Mouse (Mus musculus) brain, embryonic 14.5 days (tissue): ENCODE data around the gene Ell. TPM values are rescaled to one million over a fixed set of nuclear protein-coding genes. Genes with fewer than 3 reads are reported as not detected.

Experiments
- DNase-seq: peaks from one replicate; pipeline ENCODE4 v3.0.0-alpha.2; 2011; ENCODE audit warnings: low read depth
- CTCF ChIP-seq: fragments of 200-500 bp; IDR thresholded peaks from 2 replicates; pipeline ENCODE4 v1.5.1; 2012; ENCODE audit warnings: inconsistent platforms, mild to moderate bottlenecking, moderate library complexity, borderline replicate concordance; ENCODE audit not compliant: insufficient read depth, insufficient read length; ENCODE audit errors: extremely low read depth
- POLR2A ChIP-seq: fragments of 200-500 bp; IDR thresholded peaks from 2 replicates; pipeline ENCODE4 v1.6.1; 2012; ENCODE audit warnings: mild to moderate bottlenecking, inconsistent platforms, borderline replicate concordance; ENCODE audit not compliant: poor library complexity, insufficient read depth, insufficient read length, severe bottlenecking; ENCODE audit errors: extremely low read depth
- polyA plus RNA-seq: library from polyadenylated mRNA; depleted of rRNA; stranded (reverse); fragments of >200 nt; gene quantifications from 2 replicates; pipeline ENCODE4 v1.2.3, GENCODE M21; 2012; rRNA removed

Ell gene
- polyA plus RNA-seq, 1 experiment = 26.6 TPM

GRCm38 (mm10) chr8:70622220-70622619, 83.0 kb downstream of the Ell start:
- TF ChIP-seq CTCF = no peak
- no peak for TF ChIP-seq POLR2A
- DNase-seq = no peak

- DNase-seq = peak; percentile 47
- no peak for TF ChIP-seq POLR2A
- TF ChIP-seq CTCF = peak; percentile 52; the same call in 1 of the 2 replicates
Measured at GRCm38 (mm10) chr8:70625104-70625503, 85.8 kb downstream of the Ell start.

GRCm38 (mm10) chr8:70627041-70627440, 87.8 kb downstream of the Ell start:
- no peak for DNase-seq
- TF ChIP-seq POLR2A (no peak), CTCF (no peak)

- peak; percentile 31 for DNase-seq
- TF ChIP-seq CTCF = no peak
- TF ChIP-seq POLR2A = no peak
Measured at GRCm38 (mm10) chr8:70628986-70629490, 89.8 kb downstream of the Ell start.

- peak; percentile 100 for TF ChIP-seq CTCF
- 0 out of 2 replicates have a peak, but pooled peaks have one; percentile 6 for TF ChIP-seq POLR2A
- DNase-seq = peak; percentile 96
Measured at GRCm38 (mm10) chr8:70629574-70630531, 90.6 kb downstream of the Ell start.

GRCm38 (mm10) chr8:70630532-70631381, 91.5 kb downstream of the Ell start:
- DNase-seq = peak; percentile 50
- no peak for TF ChIP-seq CTCF
- TF ChIP-seq POLR2A = no peak

- TF ChIP-seq POLR2A (no peak), CTCF (no peak)
- DNase-seq = no peak
Measured at GRCm38 (mm10) chr8:70631436-70631835, 92.2 kb downstream of the Ell start.

- TF ChIP-seq CTCF (no peak), POLR2A (no peak)
Measured at GRCm38 (mm10) chr8:70632346-70632892, 93.2 kb downstream of the Ell start, which contains the start of gene Gdf15. Gene Gdf15, minus strand, starts transcription at chr8:70632456.

GRCm38 (mm10) chr8:70634066-70634465, 94.8 kb downstream of the Ell start:
- TF ChIP-seq CTCF (no peak), POLR2A (no peak)
- peak; percentile 42 for DNase-seq

More at GRCm38 (mm10) chr8:70632346-70632892, 93.2 kb downstream of the Ell start, which contains the start of gene Gdf15:
- no peak for DNase-seq

GRCm38 (mm10) chr8:70635527-70635926, 96.3 kb downstream of the Ell start:
- TF ChIP-seq POLR2A (no peak), CTCF (no peak)
- DNase-seq = no peak

- no peak for DNase-seq
- TF ChIP-seq CTCF (no peak), POLR2A (no peak)
Measured at GRCm38 (mm10) chr8:70636838-70637237, 97.6 kb downstream of the Ell start.

GRCm38 (mm10) chr8:70638752-70639151, 99.5 kb downstream of the Ell start:
- TF ChIP-seq POLR2A (no peak), CTCF (no peak)
- DNase-seq = no peak

Other genes with a start within 250 kb of the Ell start
- 61.3 and 66.2 TPM in 2 replicates for gene Ddx49, start 237.0 kb upstream of the Ell start, polyA plus RNA-seq
- 263 and 350 TPM in 2 replicates for gene Cope, start 236.9 kb upstream of the Ell start, polyA plus RNA-seq
- 34.1 and 45.1 TPM in 2 replicates for gene Cers1, start 223.7 kb upstream of the Ell start, polyA plus RNA-seq
- 10.2 and 12.5 TPM in 2 replicates for gene Gdf1, start 209.6 kb upstream of the Ell start, polyA plus RNA-seq
- gene Upf1, start 186.2 kb upstream of the Ell start, polyA plus RNA-seq = 20.5 and 40.3 TPM in 2 replicates
- gene Comp, start 165.9 kb upstream of the Ell start, polyA plus RNA-seq = 0.12 and 0.64 TPM in 2 replicates
- 49.7 and 77.0 TPM in 2 replicates for gene Crtc1, start 99.9 kb upstream of the Ell start, polyA plus RNA-seq
- 46.7 and 50.6 TPM in 2 replicates for gene Klhl26, start 62.5 kb upstream of the Ell start, polyA plus RNA-seq
- 64.8 and 68.6 TPM in 2 replicates for gene Tmem59l, start 52.1 kb upstream of the Ell start, polyA plus RNA-seq
- 1.4 and 2.5 TPM in 2 replicates for gene Crlf1, start 46.3 kb upstream of the Ell start, polyA plus RNA-seq
- 175 and 234 TPM in 2 replicates for gene Rex1bd, start 32.7 kb upstream of the Ell start, polyA plus RNA-seq
- gene Uba52, start 28.7 kb upstream of the Ell start, polyA plus RNA-seq = 1,073 and 1,241 TPM in 2 replicates
- gene Fkbp8, start 11.7 kb upstream of the Ell start, polyA plus RNA-seq = 485 and 597 TPM in 2 replicates
- 44.5 and 52.0 TPM in 2 replicates for gene Kxd1, start 11.5 kb upstream of the Ell start, polyA plus RNA-seq
- 165 and 231 TPM in 2 replicates for gene Isyna1, start 54.9 kb downstream of the Ell start, polyA plus RNA-seq
- 202 and 236 TPM in 2 replicates for gene Ssbp4, start 69.4 kb downstream of the Ell start, polyA plus RNA-seq
- gene Lrrc25, start 76.7 kb downstream of the Ell start, polyA plus RNA-seq = 1.4 TPM in 2 replicates
- gene Gdf15, start 93.0 kb downstream of the Ell start, polyA plus RNA-seq = 0.23 and 0.26 TPM in 2 replicates
- gene Pgpep1, start 120.9 kb downstream of the Ell start, polyA plus RNA-seq = 80.8 and 83.7 TPM in 2 replicates
- gene Lsm4, start 133.8 kb downstream of the Ell start, polyA plus RNA-seq = 159 and 208 TPM in 2 replicates
- gene Jund, start 159.5 kb downstream of the Ell start, polyA plus RNA-seq = 281 and 291 TPM in 2 replicates
- 0.10 and 0.23 TPM in 2 replicates for gene Iqcn, start 164.0 kb downstream of the Ell start, polyA plus RNA-seq
- gene Gm3336, start 179.1 kb downstream of the Ell start, polyA plus RNA-seq = not detected in 2 replicates
- gene Pde4c, start 184.3 kb downstream of the Ell start, polyA plus RNA-seq = 0.40 and 0.58 TPM in 2 replicates
- gene Rab3a, start 215.2 kb downstream of the Ell start, polyA plus RNA-seq = 468 and 475 TPM in 2 replicates
- 29.1 and 45.0 TPM in 2 replicates for gene Mpv17l2, start 221.5 kb downstream of the Ell start, polyA plus RNA-seq
- 150 and 161 TPM in 2 replicates for gene Pik3r2, start 237.3 kb downstream of the Ell start, polyA plus RNA-seq